Mouse (Mus musculus) spleen, adult 2 months (tissue): Measurements from ENCODE around the gene Ninj2.

ENCODE experiments used
- CTCF ChIP-seq: fragments of 200-500 bp; IDR thresholded peaks from 2 replicates; pipeline ENCODE4 v1.5.1; 2011; ENCODE audit warnings: mild to moderate bottlenecking, inconsistent platforms; ENCODE audit not compliant: insufficient read depth, insufficient read length, insufficient replicate concordance; ENCODE audit errors: extremely low read depth
- POLR2A ChIP-seq: fragments of 200-500 bp; IDR thresholded peaks from 2 replicates; pipeline ENCODE4 v1.6.1; 2011; ENCODE audit warnings: low read depth, low read length, inconsistent platforms

DNA sequence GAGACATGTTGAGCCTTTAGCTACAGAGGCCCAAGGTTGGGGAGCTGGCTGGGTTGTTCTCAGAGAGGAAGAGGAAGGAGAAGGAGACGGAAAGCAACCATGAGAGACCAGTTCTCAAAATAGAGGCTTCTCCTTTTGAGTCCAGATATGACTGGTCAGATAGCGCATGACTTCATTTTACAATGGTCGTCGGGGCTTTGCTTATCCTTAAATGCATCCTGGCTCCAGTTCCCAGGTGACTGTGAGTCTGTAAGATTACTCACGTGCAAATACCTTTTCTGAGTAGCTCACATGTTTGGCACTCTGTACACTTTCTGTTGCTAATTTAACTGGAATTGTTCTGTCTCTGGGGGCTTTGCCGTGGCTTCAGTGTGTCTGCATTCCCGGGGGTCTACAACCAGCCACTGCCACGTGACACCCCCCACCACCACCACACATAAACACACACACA lies 86.6 kb downstream of the Ninj2 start:
- TF ChIP-seq POLR2A: no peak
- TF ChIP-seq CTCF: no peak
